Mouse (Mus musculus) midbrain, embryonic 11.5 days (tissue): Measurements from ENCODE around the gene Tlr5. TPM values are rescaled to one million over a fixed set of nuclear protein-coding genes. Genes with fewer than 3 reads are reported as not detected.

ENCODE experiments used
- ATAC-seq: fragments of 200-750 bp; cut with Nextera tagmentation; 2 replicates; pipeline ENCODE4 v1.8.0; 2017; ENCODE audit warnings: moderate TSS enrichment, moderate library complexity; ENCODE audit not compliant: low FRiP score
- DNase-seq: peaks from one replicate; pipeline ENCODE4 v3.0.0; 2015; ENCODE audit warnings: low spot score; ENCODE audit errors: missing footprints
- H3K27ac ChIP-seq: fragments of 300-500 bp; sonication (generic); 2 replicates; pipeline ENCODE4 v1.5.1; 2014; ENCODE audit warnings: low read depth, low read length
- H3K27me3 ChIP-seq: fragments of 300-500 bp; sonication (generic); 2 replicates; pipeline ENCODE4 v1.6.1; 2014; ENCODE audit warnings: mild to moderate bottlenecking, low read length, moderate library complexity, mixed read lengths; ENCODE audit not compliant: control insufficient read depth, insufficient read depth
- H3K36me3 ChIP-seq: fragments of 300-500 bp; sonication (generic); 2 replicates; pipeline ENCODE4 v1.6.1; 2014; ENCODE audit warnings: mild to moderate bottlenecking, low read length, moderate library complexity, mixed read lengths; ENCODE audit not compliant: control insufficient read depth, insufficient read depth
- H3K4me1 ChIP-seq: fragments of 300-500 bp; sonication (generic); 2 replicates; pipeline ENCODE4 v1.6.1; 2014; ENCODE audit warnings: low read length; ENCODE audit not compliant: control insufficient read depth, insufficient read depth
- H3K4me2 ChIP-seq: fragments of 300-500 bp; sonication (generic); 2 replicates; pipeline ENCODE4 v1.6.1; 2014; ENCODE audit warnings: mild to moderate bottlenecking, moderate library complexity
- H3K4me3 ChIP-seq: fragments of 300-500 bp; sonication (generic); 2 replicates; pipeline ENCODE4 v1.5.1; 2014; ENCODE audit warnings: low read depth, low read length
- H3K9ac ChIP-seq: fragments of 300-500 bp; sonication (generic); 2 replicates; pipeline ENCODE4 v1.6.1; 2014; ENCODE audit warnings: low read length
- H3K9me3 ChIP-seq: fragments of 300-500 bp; sonication (generic); 2 replicates; pipeline ENCODE4 v1.6.1; 2016; ENCODE audit warnings: low read length; ENCODE audit not compliant: control insufficient read depth
- WGBS: fragments of 180-500 bp; shearing (Covaris S2); extraction: QIAGEN DNeasy Blood & Tissue Kit; methylation state at CpG from one replicate; pipeline ENCODE4 v1.1.7; 2014; 5-methylcytosine and 5-hydroxymethylcytosine counted together
- polyA plus RNA-seq: library from polyadenylated mRNA; unstranded; fragments of >200 nt; fragmentation: Nextera tagmentation; extraction: Ambion mirVana; gene quantifications from 2 replicates; pipeline ENCODE4 v1.2.1, GENCODE M21; 2014

The Tlr5 gene
- 0.57 and 0.79 TPM in 2 replicates for polyA plus RNA-seq

DNA sequence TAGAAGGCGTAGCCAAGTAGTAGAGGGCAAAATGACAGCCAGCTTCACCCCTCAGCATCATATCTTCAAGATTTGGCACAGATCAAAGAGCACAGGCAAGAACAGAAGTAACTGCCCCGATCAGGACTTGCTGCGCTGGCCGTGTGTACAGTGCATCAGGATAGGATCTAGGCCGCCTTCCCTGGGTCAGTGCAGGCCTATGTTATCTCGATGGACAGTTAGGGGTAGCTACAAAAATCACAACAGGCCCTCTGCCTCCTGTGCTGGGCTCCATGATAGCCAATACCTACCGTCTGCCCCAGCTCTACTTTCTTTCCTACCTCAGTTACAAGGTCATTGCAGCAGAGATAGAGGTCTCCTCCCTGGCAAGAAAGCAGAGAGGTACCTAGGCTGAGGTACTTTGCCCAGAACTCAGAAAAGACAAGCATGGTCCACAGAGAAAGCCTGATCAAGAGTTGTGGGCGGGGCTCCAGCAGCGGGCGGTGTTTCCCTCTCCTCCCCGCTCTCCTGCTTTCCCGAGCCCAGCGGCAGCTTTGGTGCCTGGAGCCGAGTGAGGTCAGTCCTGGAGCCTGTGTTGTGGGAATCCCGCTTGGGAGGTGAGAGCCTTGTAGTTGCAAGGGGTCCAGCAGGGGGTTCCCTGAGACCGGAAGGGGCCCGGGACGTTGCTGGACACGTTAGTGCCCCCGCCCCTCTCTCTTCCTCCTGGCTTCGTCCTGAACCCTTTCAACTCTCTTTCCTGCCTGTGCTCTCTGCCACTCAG, at the start of gene Tlr5:
Gene Tlr5 (plus strand): TSS at position 502 of the 760 bp plus-strand sequence.
- Histone ChIP-seq H3K27ac (no peak within 1 kb of the TSS), H3K9me3 (no peaks in the 10 kb centered on the region)

DNA sequence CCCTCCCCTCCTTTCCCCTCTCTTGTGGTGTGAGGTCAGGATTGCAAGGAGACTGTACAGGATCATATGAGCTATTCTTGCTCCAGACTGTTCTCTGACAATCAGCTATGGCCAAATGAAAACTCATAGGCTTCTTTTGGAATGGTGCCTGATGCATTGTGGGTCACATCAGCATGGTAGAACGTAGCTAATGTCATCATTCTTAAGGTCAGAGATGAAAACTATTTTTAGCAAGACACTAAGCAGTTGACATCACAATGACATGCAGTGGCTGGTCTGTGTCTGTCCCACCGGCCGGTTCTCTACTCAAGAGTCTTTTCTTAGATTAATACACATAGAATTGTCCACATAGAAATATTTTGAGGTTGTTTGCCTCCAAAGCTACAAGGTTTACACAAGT, 48.9 kb upstream of the Tlr5 start:
- Histone ChIP-seq H3K4me3 (no peak overlapping the region), H3K36me3 (no peaks in the 10 kb centered on the region), H3K27me3 (no peaks in the 10 kb centered on the region), H3K27ac (no peak overlapping the region), H3K9me3 (no peaks in the 10 kb centered on the region), H3K9ac (no peak overlapping the region), H3K4me1 (peaks cover 11% of the 10 kb centered on the region), H3K4me2 (no peak overlapping the region)
- WGBS, result 83% methylated on average over 3 of the region's 3 CpGs
- DNase-seq, result no peak
- no peak for ATAC-seq

More for the DNA sequence above, at the start of gene Tlr5:
- ATAC-seq (peak; percentile 48), DNase-seq (peak; percentile 94)
- peak within 1 kb of the TSS; percentile 29; the same call in 1 of the 2 replicates for H3K4me3 ChIP-seq
- 20% methylated on average over 21 of the region's 21 CpGs for WGBS
- no peaks in the 10 kb centered on the region for H3K36me3 ChIP-seq
- peak within 1 kb of the TSS; percentile 66 for H3K9ac ChIP-seq
- H3K27me3 ChIP-seq, result peaks cover 2% of the 10 kb centered on the region; the same call in 1 of the 2 replicates
- H3K4me1 ChIP-seq, result peaks cover 15% of the 10 kb centered on the region
- H3K4me2 ChIP-seq, result peak within 1 kb of the TSS; percentile 63

DNA sequence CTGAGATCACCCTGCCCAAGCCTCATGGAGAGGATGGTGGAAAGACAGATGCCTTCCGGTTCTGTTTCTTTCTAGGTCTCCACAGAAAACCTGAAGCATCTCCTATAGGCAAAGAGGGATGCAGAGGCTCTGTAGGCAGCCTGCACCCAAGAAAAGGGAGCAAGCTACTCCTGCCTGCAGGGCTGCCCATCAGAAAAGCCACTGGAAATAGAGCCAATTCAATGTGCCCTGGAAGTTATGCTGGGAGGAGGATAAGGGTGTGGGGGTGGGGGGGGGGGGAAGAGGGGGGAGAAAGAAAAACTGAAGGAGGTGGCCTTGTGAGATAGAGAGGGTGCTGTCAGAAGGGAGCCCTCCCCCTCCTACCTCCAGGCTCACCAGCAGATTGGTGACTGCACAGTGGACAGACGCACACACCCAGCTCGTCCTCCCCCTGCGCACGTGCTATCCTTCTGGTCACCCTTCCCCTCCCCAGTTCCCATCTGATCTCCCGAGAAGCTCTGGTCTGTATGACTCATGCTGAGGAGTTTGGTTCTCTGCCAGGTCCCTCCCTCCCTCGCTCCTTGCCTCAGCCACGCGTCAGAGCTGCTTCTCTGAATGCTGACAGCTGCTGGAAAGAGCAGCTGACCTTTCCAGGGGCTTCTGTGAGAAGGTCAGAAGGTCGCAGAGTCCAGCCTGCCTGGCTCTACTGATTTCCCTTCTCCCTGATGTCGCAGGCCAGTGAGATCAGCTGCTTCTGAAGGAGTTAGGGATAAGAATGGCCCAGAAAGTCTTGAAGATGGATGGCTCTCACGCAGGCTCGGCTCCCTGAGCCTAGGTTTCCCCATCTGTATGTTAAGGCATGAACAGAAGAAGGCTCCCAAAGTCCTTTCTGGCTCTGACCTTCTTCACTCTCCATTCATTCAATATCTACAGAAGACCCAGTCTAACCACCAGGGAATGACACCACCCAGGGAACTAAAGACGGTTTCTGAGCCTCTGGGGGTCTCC, 46.2 kb upstream of the Tlr5 start:
- Histone ChIP-seq H3K36me3 (no peaks in the 10 kb centered on the region), H3K9me3 (no peaks in the 10 kb centered on the region), H3K4me2 (no peak overlapping the region), H3K27ac (no peak overlapping the region), H3K4me1 (peaks cover 11% of the 10 kb centered on the region), H3K27me3 (no peaks in the 10 kb centered on the region), H3K9ac (no peak overlapping the region), H3K4me3 (no peak overlapping the region)
- peak; percentile 83 for ATAC-seq
- peak; percentile 88 for DNase-seq
- WGBS, result 14% methylated on average over 14 of the region's 14 CpGs

DNA sequence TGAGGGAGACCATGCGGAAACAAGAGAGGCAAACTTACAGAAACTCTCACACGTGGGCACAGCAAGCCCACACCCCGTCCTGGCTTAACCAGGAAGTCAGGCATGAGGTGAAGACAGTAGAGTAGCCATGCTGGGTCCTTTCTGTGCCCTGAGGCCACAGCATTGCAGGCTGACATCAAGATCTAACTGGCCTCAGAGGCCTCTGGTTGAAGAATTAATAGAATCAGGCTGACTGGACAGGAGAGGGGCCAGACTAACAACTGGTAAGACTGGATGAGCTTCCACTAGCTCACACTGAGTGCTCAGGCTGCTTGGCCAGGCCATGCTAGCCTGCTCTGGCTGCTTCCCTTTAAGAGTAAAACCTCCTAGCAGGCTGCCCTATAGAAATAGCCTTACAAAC, 45.5 kb upstream of the Tlr5 start:
- Histone ChIP-seq H3K4me3 (no peak overlapping the region), H3K36me3 (no peaks in the 10 kb centered on the region), H3K4me1 (peaks cover 11% of the 10 kb centered on the region), H3K9me3 (no peaks in the 10 kb centered on the region), H3K9ac (no peak overlapping the region), H3K27ac (no peak overlapping the region), H3K4me2 (no peak overlapping the region), H3K27me3 (no peaks in the 10 kb centered on the region)
- WGBS, result 46% methylated on average over 3 of the region's 3 CpGs
- DNase-seq (no peak), ATAC-seq (0 out of 2 replicates have a peak, but pooled peaks have one; percentile 16)

DNA sequence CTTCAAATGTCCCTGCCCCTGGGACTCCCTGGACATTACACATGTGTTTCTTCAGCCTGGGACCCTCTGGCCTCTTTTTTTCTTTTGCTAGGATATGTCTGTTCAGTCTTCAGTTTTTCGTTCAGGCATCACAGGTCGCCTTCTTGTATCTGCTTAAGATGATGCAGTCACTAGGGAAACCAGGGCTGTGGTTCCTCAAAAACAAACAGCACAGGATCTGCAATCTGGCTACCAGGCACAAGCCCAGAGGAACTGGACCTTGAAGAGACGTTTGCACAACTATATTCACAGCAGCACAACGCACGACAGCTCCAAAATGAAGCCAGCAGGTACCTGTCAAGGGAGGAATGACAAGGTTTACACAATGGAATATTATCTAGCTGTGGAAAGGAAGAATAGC, 45.0 kb upstream of the Tlr5 start:
- Histone ChIP-seq H3K9ac (no peak overlapping the region), H3K4me3 (no peak overlapping the region), H3K27me3 (no peaks in the 10 kb centered on the region), H3K4me2 (no peak overlapping the region), H3K4me1 (peaks cover 11% of the 10 kb centered on the region), H3K27ac (no peak overlapping the region), H3K9me3 (no peaks in the 10 kb centered on the region), H3K36me3 (no peaks in the 10 kb centered on the region)
- WGBS, result 85% methylated on average over 5 of the region's 5 CpGs
- DNase-seq (no peak), ATAC-seq (no peak)

DNA sequence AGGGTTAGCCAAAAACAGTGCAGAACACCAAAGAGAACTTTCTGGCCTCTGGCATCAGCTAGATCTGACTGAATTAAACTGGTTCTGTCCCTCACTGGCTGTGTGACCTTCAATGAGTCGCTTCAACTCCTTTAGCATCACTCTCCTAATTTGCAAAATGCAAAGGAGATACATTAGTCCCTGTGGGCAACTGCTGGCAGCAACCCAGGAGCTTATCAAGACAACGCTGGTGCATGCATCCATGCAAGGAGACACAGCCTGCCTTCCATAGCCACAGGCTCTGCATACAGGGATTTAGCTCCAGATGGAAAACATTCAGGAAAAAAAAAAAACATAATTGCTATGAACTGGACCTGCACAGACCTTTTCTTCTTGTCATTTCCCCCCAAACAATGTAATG, 42.0 kb upstream of the Tlr5 start:
- no peaks in the 10 kb centered on the region for H3K36me3 ChIP-seq
- no peaks in the 10 kb centered on the region for H3K9me3 ChIP-seq
- H3K27ac ChIP-seq, result no peak overlapping the region
- WGBS, result 77% methylated on average over 2 of the region's 2 CpGs
- H3K4me2 ChIP-seq, result no peak overlapping the region
- no peak overlapping the region for H3K4me3 ChIP-seq
- ATAC-seq (no peak), DNase-seq (no peak)
- peaks cover 8% of the 10 kb centered on the region for H3K4me1 ChIP-seq
- H3K27me3 ChIP-seq, result no peaks in the 10 kb centered on the region
- H3K9ac ChIP-seq, result no peak overlapping the region

DNA sequence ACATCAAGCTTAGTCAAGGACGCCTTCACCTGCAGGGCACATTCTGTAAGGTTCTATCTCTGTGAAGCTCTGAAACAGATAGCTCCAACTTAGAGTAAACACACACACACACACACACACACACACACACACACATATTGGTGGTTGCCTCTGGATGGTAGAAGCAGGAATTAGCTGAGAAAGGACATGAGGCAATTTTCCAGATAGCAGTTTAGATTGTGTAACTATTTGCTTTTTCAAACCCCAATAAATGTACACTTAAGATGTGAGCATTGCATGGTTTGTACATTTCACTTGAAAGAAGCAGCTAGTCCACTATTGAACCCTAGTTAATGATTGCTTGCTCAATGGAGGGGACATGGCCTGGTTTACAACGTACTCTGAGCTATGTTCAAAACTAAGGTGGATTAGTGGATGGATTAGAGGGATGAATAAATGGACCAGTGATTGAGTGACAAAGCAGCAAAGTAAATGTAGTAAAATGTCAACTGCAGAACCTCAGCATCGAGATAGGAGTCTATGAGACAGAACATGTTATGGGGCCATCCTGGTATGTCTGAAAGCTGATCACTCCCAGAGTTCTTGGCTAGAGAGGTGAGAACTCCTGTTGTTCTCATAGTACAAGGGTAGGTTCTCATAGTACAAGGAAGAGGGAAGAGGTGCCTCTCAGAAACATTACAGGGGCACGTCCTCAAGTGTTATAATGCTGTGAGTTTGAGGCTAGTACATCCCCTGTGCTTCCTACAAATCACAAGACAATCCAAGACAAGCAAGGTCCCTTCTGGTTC, 40.3 kb upstream of the Tlr5 start:
- H3K36me3 ChIP-seq, result no peaks in the 10 kb centered on the region
- DNase-seq (no peak), ATAC-seq (no peak)
- WGBS, result 84% methylated on average over 4 of the region's 4 CpGs
- H3K4me2 ChIP-seq, result no peak overlapping the region
- H3K27me3 ChIP-seq, result no peaks in the 10 kb centered on the region
- no peak overlapping the region for H3K9ac ChIP-seq
- no peak overlapping the region for H3K4me3 ChIP-seq
- H3K9me3 ChIP-seq, result no peaks in the 10 kb centered on the region
- peaks cover 8% of the 10 kb centered on the region; the same call in 1 of the 2 replicates for H3K4me1 ChIP-seq
- no peak overlapping the region for H3K27ac ChIP-seq

DNA sequence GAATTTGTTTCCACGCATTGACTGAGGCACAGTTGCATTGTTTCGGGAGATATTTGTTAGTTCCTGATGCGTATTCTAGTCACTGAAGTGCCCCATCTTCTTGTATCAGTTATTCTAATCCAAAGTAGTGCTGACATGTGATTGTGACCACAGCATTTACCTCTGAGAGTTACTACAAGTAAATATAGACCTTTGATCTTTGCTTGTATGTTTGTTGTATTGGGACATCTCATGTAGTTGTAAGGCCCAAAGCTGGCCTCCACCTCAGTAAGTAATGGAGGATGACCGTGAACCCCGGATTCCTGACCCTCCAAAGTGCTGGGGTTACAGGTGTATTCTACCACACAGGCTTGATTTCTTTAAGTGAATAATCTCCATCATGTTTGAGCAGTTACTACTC, 38.4 kb upstream of the Tlr5 start:
- no peak overlapping the region for H3K4me2 ChIP-seq
- 93% methylated on average over 5 of the region's 5 CpGs for WGBS
- H3K27me3 ChIP-seq, result no peaks in the 10 kb centered on the region
- H3K9ac ChIP-seq, result no peak overlapping the region
- H3K36me3 ChIP-seq, result no peaks in the 10 kb centered on the region
- ATAC-seq (no peak), DNase-seq (no peak)
- no peak overlapping the region for H3K4me3 ChIP-seq
- H3K4me1 ChIP-seq, result peaks cover 9% of the 10 kb centered on the region; the same call in 1 of the 2 replicates
- no peaks in the 10 kb centered on the region for H3K9me3 ChIP-seq
- no peak overlapping the region for H3K27ac ChIP-seq
